Mouse (Mus musculus) lung, embryonic 14.5 days (tissue): ENCODE measurements around the gene Dgkz. TPM values are rescaled to one million over a fixed set of nuclear protein-coding genes. Genes with fewer than 3 reads are reported as not detected.

ENCODE experiments used
- ATAC-seq: fragments of 200-750 bp; cut with Nextera tagmentation; 2 replicates; pipeline ENCODE4 v1.8.0; 2017; ENCODE audit warnings: mild to moderate bottlenecking, moderate TSS enrichment, moderate library complexity; ENCODE audit not compliant: insufficient read depth
- DNase-seq: peaks from one replicate; pipeline ENCODE4 v3.0.0-alpha.2; 2015
- H3K27ac ChIP-seq: fragments of 300-500 bp; sonication (generic); 2 replicates; pipeline ENCODE4 v1.5.1; 2014; ENCODE audit warnings: low read depth, mild to moderate bottlenecking, moderate library complexity
- H3K27me3 ChIP-seq: fragments of 300-500 bp; sonication (generic); 2 replicates; pipeline ENCODE4 v1.6.1; 2014; ENCODE audit warnings: low read length, control low read depth; ENCODE audit not compliant: insufficient read depth
- H3K36me3 ChIP-seq: fragments of 300-500 bp; sonication (generic); 2 replicates; pipeline ENCODE4 v1.6.1; 2014; ENCODE audit warnings: control low read depth; ENCODE audit not compliant: insufficient read depth
- H3K4me1 ChIP-seq: fragments of 300-500 bp; sonication (generic); 2 replicates; pipeline ENCODE4 v1.6.1; 2014; ENCODE audit warnings: antibody characterized with exemption, control low read depth; ENCODE audit not compliant: insufficient read depth
- H3K4me2 ChIP-seq: fragments of 300-500 bp; sonication (generic); 2 replicates; pipeline ENCODE4 v1.6.1; 2014; ENCODE audit warnings: mild to moderate bottlenecking
- H3K4me3 ChIP-seq: fragments of 300-500 bp; sonication (generic); 2 replicates; pipeline ENCODE4 v1.5.1; 2014; ENCODE audit warnings: low read depth, low read length
- H3K9ac ChIP-seq: fragments of 300-500 bp; sonication (generic); 2 replicates; pipeline ENCODE4 v1.6.1; 2014
- H3K9me3 ChIP-seq: fragments of 300-500 bp; sonication (generic); 2 replicates; pipeline ENCODE4 v1.6.1; 2016; ENCODE audit warnings: low read depth, low read length, control low read depth
- CTCF ChIP-seq: IDR thresholded peaks from 2 replicates; pipeline ENCODE4 v1.5.1; 2016; ENCODE audit warnings: antibody characterized with exemption, low read depth
- WGBS: fragments of 180-500 bp; shearing (Covaris S2); extraction: QIAGEN DNeasy Blood & Tissue Kit; methylation state at CpG from one replicate; pipeline ENCODE4 v1.1.7; 2014; 5-methylcytosine and 5-hydroxymethylcytosine counted together
- polyA plus RNA-seq: library from polyadenylated mRNA; unstranded; fragments of >200 nt; fragmentation: Nextera tagmentation; extraction: Ambion mirVana; gene quantifications from 2 replicates; pipeline ENCODE4 v1.2.1, GENCODE M21; 2014

Gene Dgkz
- polyA plus RNA-seq, 1 experiment from 2014 or later: 63.9 TPM

GRCm38 (mm10) chr2:92007933-92008622 lies 32.4 kb upstream of the Dgkz start:
- H3K27me3 ChIP-seq: no peaks in the 10 kb centered on the region
- no peaks in the 10 kb centered on the region; the same call in 1 of the 2 replicates for H3K36me3 ChIP-seq
- ATAC-seq (peak; percentile 93), DNase-seq (peak; percentile 98)
- under 1% methylated on average over 34 of the region's 34 CpGs for WGBS
- H3K27ac ChIP-seq: peak overlapping the region; percentile 93
- peak overlapping the region; percentile 83 for H3K4me2 ChIP-seq
- no peaks in the 10 kb centered on the region for H3K9me3 ChIP-seq
- peak overlapping the region; percentile 56 for H3K9ac ChIP-seq
- no peak for TF ChIP-seq CTCF
- H3K4me3 ChIP-seq: peak overlapping the region; percentile 46
- H3K4me1 ChIP-seq: peaks cover 27% of the 10 kb centered on the region

GRCm38 (mm10) chr2:92006983-92007921 lies 31.6 kb upstream of the Dgkz start:
- Histone ChIP-seq H3K27ac (peak overlapping the region; percentile 93), H3K4me2 (peak overlapping the region; percentile 83), H3K9me3 (no peaks in the 10 kb centered on the region), H3K9ac (peak overlapping the region; percentile 49; the same call in 1 of the 2 replicates), H3K4me1 (peaks cover 21% of the 10 kb centered on the region), H3K27me3 (no peaks in the 10 kb centered on the region), H3K4me3 (peak overlapping the region; percentile 46), H3K36me3 (no peaks in the 10 kb centered on the region; the same call in 1 of the 2 replicates)
- under 1% methylated on average over 28 of the region's 28 CpGs for WGBS
- peak; percentile 58 for ATAC-seq
- TF ChIP-seq CTCF: peak; percentile 74
- peak; percentile 86 for DNase-seq

GRCm38 (mm10) chr2:92006491-92006890 lies 30.8 kb upstream of the Dgkz start:
- DNase-seq (no peak), ATAC-seq (no peak)
- peaks cover 15% of the 10 kb centered on the region for H3K4me1 ChIP-seq
- peak overlapping the region; percentile 93; the same call in 1 of the 2 replicates for H3K27ac ChIP-seq
- peak overlapping the region; percentile 83 for H3K4me2 ChIP-seq
- peaks cover 4% of the 10 kb centered on the region; the same call in 1 of the 2 replicates for H3K36me3 ChIP-seq
- no peak overlapping the region; the same call in none of the 2 replicates for H3K9ac ChIP-seq
- H3K4me3 ChIP-seq: peak overlapping the region; percentile 46; the same call in 1 of the 2 replicates
- H3K27me3 ChIP-seq: no peaks in the 10 kb centered on the region
- no peaks in the 10 kb centered on the region for H3K9me3 ChIP-seq
- whole genome bisulfite sequencing: 39% methylated on average over 6 of the region's 6 CpGs
- TF ChIP-seq CTCF: no peak

GRCm38 (mm10) chr2:92004617-92005016 lies 29.0 kb upstream of the Dgkz start:
- Histone ChIP-seq H3K27ac (no peak overlapping the region), H3K4me3 (no peak overlapping the region), H3K4me1 (peaks cover 15% of the 10 kb centered on the region), H3K9me3 (no peaks in the 10 kb centered on the region), H3K9ac (no peak overlapping the region), H3K4me2 (no peak overlapping the region), H3K27me3 (no peaks in the 10 kb centered on the region), H3K36me3 (peaks cover 21% of the 10 kb centered on the region)
- DNase-seq (no peak), ATAC-seq (no peak)
- TF ChIP-seq CTCF: no peak
- 51% methylated on average over 7 of the region's 7 CpGs for WGBS

- DNase-seq (peak; percentile 21), ATAC-seq (no peak)
- H3K4me3 ChIP-seq: no peak overlapping the region
- WGBS: 71% methylated on average over 16 of the region's 16 CpGs
- no peak overlapping the region for H3K4me2 ChIP-seq
- TF ChIP-seq CTCF: no peak
- no peaks in the 10 kb centered on the region for H3K9me3 ChIP-seq
- H3K9ac ChIP-seq: no peak overlapping the region
- H3K4me1 ChIP-seq: no peaks in the 10 kb centered on the region
- H3K27ac ChIP-seq: no peak overlapping the region; the same call in 1 of the 2 replicates
- no peaks in the 10 kb centered on the region for H3K27me3 ChIP-seq
- H3K36me3 ChIP-seq: peaks cover 32% of the 10 kb centered on the region
Observed at GRCm38 (mm10) chr2:91997905-91998608, 22.4 kb upstream of the Dgkz start.

GRCm38 (mm10) chr2:91996006-91996405 lies 20.3 kb upstream of the Dgkz start:
- Histone ChIP-seq H3K4me3 (no peak overlapping the region), H3K27ac (no peak overlapping the region), H3K4me2 (no peak overlapping the region), H3K9me3 (no peaks in the 10 kb centered on the region), H3K27me3 (no peaks in the 10 kb centered on the region), H3K36me3 (peaks cover 27% of the 10 kb centered on the region), H3K9ac (no peak overlapping the region), H3K4me1 (no peaks in the 10 kb centered on the region)
- ATAC-seq: no peak
- 56% methylated on average over 5 of the region's 5 CpGs for WGBS
- TF ChIP-seq CTCF: no peak
- no peak for DNase-seq
